Mouse (Mus musculus) intestine, postnatal 0 days (tissue): ENCODE data around the gene Mrm3. TPM values are rescaled to one million over a fixed set of nuclear protein-coding genes. Genes with fewer than 3 reads are reported as not detected.

Source experiments
- ATAC-seq: fragments of 200-750 bp; cut with Nextera tagmentation; 2 replicates; pipeline ENCODE4 v1.8.0; 2017; ENCODE audit warnings: mild to moderate bottlenecking, moderate TSS enrichment, moderate library complexity
- H3K27ac ChIP-seq: fragments of 300-500 bp; sonication (generic); 2 replicates; pipeline ENCODE4 v1.5.1; 2014; ENCODE audit warnings: mild to moderate bottlenecking, low read depth, low read length, moderate library complexity
- H3K27me3 ChIP-seq: fragments of 300-500 bp; sonication (generic); replicated peaks from 2 replicates; pipeline ENCODE4 v1.6.1; 2014; ENCODE audit warnings: low read length, mixed read lengths; ENCODE audit not compliant: control insufficient read depth, insufficient read depth
- H3K36me3 ChIP-seq: fragments of 300-500 bp; sonication (generic); 2 replicates; pipeline ENCODE4 v1.6.1; 2014; ENCODE audit warnings: mild to moderate bottlenecking, moderate library complexity; ENCODE audit not compliant: control insufficient read depth, insufficient read depth
- H3K4me1 ChIP-seq: fragments of 300-500 bp; sonication (generic); replicated peaks from 2 replicates; pipeline ENCODE4 v1.6.1; 2014; ENCODE audit warnings: antibody characterized with exemption, low read length, mixed read lengths; ENCODE audit not compliant: control insufficient read depth, insufficient read depth
- H3K4me2 ChIP-seq: fragments of 300-500 bp; sonication (generic); replicated peaks from 2 replicates; pipeline ENCODE4 v1.6.1; 2014; ENCODE audit warnings: low read depth, mild to moderate bottlenecking, moderate library complexity
- H3K4me3 ChIP-seq: fragments of 300-500 bp; sonication (generic); 2 replicates; pipeline ENCODE4 v1.5.1; 2014; ENCODE audit warnings: low read depth, low read length
- H3K9ac ChIP-seq: fragments of 300-500 bp; sonication (generic); 2 replicates; pipeline ENCODE4 v1.6.1; 2014; ENCODE audit warnings: mild to moderate bottlenecking, low read depth, low read length
- H3K9me3 ChIP-seq: fragments of 300-500 bp; sonication (generic); 2 replicates; pipeline ENCODE4 v1.6.1; 2016; ENCODE audit warnings: mixed run types; ENCODE audit not compliant: control insufficient read depth
- CTCF ChIP-seq: sonication (generic); IDR thresholded peaks from 2 replicates; pipeline ENCODE4 v1.5.1; 2016; ENCODE audit warnings: low read depth, mild to moderate bottlenecking, control low read depth, antibody characterized with exemption, moderate library complexity
- WGBS: fragments of 180-500 bp; shearing (Covaris S2); extraction: QIAGEN DNeasy Blood & Tissue Kit; methylation state at CpG from one replicate; pipeline ENCODE4 v1.1.7; 2014; 5-methylcytosine and 5-hydroxymethylcytosine counted together
- polyA plus RNA-seq: library from polyadenylated mRNA; unstranded; fragments of >200 nt; fragmentation: Nextera tagmentation; extraction: Ambion mirVana; gene quantifications from 2 replicates; pipeline ENCODE4 v1.2.1, GENCODE M21; 2015

Mrm3 gene
- polyA plus RNA-seq, 1 experiment from 2014 or later = 8.9 TPM

DNA sequence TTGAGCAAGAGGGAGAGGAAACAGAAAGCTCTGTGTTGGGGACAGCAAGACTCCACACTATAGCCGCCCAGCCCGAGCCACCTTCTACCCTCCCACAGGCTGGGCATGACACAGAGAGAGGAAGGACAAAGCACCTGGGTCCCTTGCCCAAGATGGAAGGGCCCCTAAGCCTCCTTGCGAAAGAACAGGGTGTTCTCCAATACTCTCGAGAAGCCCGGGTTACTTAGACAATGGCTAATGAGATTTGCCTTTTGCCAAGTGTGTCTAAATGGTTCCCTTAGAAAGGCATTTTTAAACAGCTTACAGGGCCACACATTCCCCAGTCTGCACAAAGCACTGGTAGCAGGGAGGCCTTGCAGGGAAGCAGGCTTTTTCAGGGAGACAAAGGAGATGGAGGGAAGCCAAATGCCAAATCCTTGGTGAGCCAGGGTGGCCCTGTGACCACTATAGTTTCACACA, 24.5 kb downstream of the Mrm3 start:
- H3K4me1 ChIP-seq = no peaks in the 10 kb centered on the region
- H3K4me3 ChIP-seq = no peak overlapping the region
- 68% methylated on average over 5 of the region's 5 CpGs for WGBS
- no peak overlapping the region for H3K27ac ChIP-seq
- no peak overlapping the region for H3K9ac ChIP-seq
- H3K27me3 ChIP-seq = no peaks in the 10 kb centered on the region
- ATAC-seq = no peak
- H3K4me2 ChIP-seq = no peak overlapping the region
- no peaks in the 10 kb centered on the region for H3K9me3 ChIP-seq
- no peak for TF ChIP-seq CTCF
- 0 out of 2 replicates have a peak, but pooled peaks cover 6% of the 10 kb centered on the region for H3K36me3 ChIP-seq

DNA sequence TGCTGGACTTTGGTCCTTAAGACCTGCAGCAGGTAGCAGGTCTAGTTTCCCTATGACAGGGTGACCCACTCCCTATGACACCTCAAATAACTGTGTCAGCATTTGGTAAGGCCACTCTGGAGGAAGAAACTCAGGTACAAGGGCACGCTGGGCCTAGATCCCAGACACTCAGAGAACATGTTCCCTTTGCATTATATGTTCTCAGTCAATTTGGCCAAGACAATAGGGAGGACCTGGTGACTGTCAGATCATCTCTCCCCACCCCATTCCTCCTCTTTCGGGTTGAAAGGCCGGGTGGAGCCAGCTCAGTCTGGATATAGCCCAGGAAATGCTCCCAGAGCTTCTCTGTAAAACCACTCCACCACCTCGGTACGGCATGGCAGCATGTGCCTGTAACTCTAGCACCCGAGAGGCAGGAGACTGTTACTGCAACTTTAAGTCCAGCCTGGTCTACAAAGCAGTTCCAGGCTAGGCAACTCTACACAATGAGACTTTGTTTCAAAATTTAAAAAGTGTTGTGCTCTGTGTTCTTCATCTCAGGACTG, 25.1 kb downstream of the Mrm3 start:
- H3K4me2 ChIP-seq = no peak overlapping the region
- H3K9ac ChIP-seq = no peak overlapping the region
- peaks cover 4% of the 10 kb centered on the region; the same call in 1 of the 2 replicates for H3K36me3 ChIP-seq
- 0 out of 2 replicates have a peak, but pooled peaks have one; percentile 16 for ATAC-seq
- WGBS = 75% methylated on average over 6 of the region's 6 CpGs
- H3K27me3 ChIP-seq = no peaks in the 10 kb centered on the region
- no peak overlapping the region for H3K27ac ChIP-seq
- no peaks in the 10 kb centered on the region for H3K4me1 ChIP-seq
- no peak for TF ChIP-seq CTCF
- H3K9me3 ChIP-seq = no peaks in the 10 kb centered on the region
- H3K4me3 ChIP-seq = no peak overlapping the region

DNA sequence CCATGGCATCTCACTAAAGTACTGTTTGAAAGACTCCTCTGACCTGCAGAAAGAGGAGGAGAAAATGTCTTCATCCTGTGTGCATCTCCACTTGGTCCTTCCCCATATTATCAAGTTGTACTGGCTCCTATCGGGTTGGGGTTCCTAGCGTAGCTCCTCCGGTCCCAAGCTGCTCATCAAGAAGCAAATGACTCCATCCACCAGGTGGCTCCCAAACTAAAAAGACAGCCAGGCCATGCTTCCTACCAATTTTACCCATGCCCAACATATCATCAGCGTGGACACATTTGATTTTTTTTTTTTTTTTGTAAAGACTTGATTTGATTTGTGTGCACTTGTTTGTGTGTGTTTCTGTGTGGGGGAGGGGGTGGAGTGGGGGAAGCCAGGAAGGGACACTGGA, 28.9 kb downstream of the Mrm3 start:
- 81% methylated on average over 4 of the region's 4 CpGs for WGBS
- H3K27me3 ChIP-seq = no peaks in the 10 kb centered on the region

GRCm38 (mm10) chr11:76278960-76279852, 35.7 kb downstream of the Mrm3 start:
- no peaks in the 10 kb centered on the region for H3K27me3 ChIP-seq
- TF ChIP-seq CTCF = no peak
- ATAC-seq = no peak
- no peaks in the 10 kb centered on the region for H3K36me3 ChIP-seq
- WGBS = 69% methylated on average over 14 of the region's 14 CpGs
- H3K4me3 ChIP-seq = no peak overlapping the region
- no peak overlapping the region for H3K9ac ChIP-seq
- no peaks in the 10 kb centered on the region for H3K4me1 ChIP-seq
- H3K27ac ChIP-seq = no peak overlapping the region
- no peak overlapping the region for H3K4me2 ChIP-seq
- H3K9me3 ChIP-seq = no peaks in the 10 kb centered on the region

More for the DNA sequence above, 28.9 kb downstream of the Mrm3 start:
- no peak overlapping the region for H3K4me2 ChIP-seq
- ATAC-seq = no peak
- TF ChIP-seq CTCF = peak; percentile 57
- no peaks in the 10 kb centered on the region for H3K4me1 ChIP-seq
- H3K9ac ChIP-seq = no peak overlapping the region
- H3K27ac ChIP-seq = no peak overlapping the region
- H3K4me3 ChIP-seq = no peak overlapping the region
- H3K9me3 ChIP-seq = no peaks in the 10 kb centered on the region
- peaks cover 4% of the 10 kb centered on the region for H3K36me3 ChIP-seq

- no peaks in the 10 kb centered on the region for H3K9me3 ChIP-seq
- WGBS = 58% methylated on average over 2 of the region's 2 CpGs
- H3K4me2 ChIP-seq = no peak overlapping the region
- ATAC-seq = no peak
- no peak overlapping the region for H3K9ac ChIP-seq
- no peak overlapping the region for H3K27ac ChIP-seq
- no peaks in the 10 kb centered on the region for H3K27me3 ChIP-seq
- no peaks in the 10 kb centered on the region for H3K36me3 ChIP-seq
- TF ChIP-seq CTCF = no peak
- H3K4me1 ChIP-seq = no peaks in the 10 kb centered on the region
- H3K4me3 ChIP-seq = no peak overlapping the region
Observed at GRCm38 (mm10) chr11:76279971-76280370, 36.5 kb downstream of the Mrm3 start.

GRCm38 (mm10) chr11:76283841-76284240, 40.3 kb downstream of the Mrm3 start:
- WGBS = 87% methylated on average over 6 of the region's 6 CpGs
- no peaks in the 10 kb centered on the region for H3K9me3 ChIP-seq
- TF ChIP-seq CTCF = no peak
- H3K9ac ChIP-seq = no peak overlapping the region
- H3K36me3 ChIP-seq = no peaks in the 10 kb centered on the region
- no peaks in the 10 kb centered on the region for H3K27me3 ChIP-seq
- no peak overlapping the region for H3K4me2 ChIP-seq
- no peak overlapping the region for H3K27ac ChIP-seq
- ATAC-seq = no peak
- no peaks in the 10 kb centered on the region for H3K4me1 ChIP-seq
- no peak overlapping the region for H3K4me3 ChIP-seq
